Mouse (Mus musculus): ENCODE results near the gene Nudt4. TPM values are rescaled to one million over a fixed set of nuclear protein-coding genes. Genes with fewer than 3 reads are reported as not detected.

Gene Nudt4
- total RNA-seq, 2 experiments from 2014 or later = 73.9 to 74.5 TPM

GRCm38 (mm10) chr10:95535399-95536221 lies 28.3 kb downstream of the Nudt4 start:
- DNase-seq = no peak

GRCm38 (mm10) chr10:95533382-95533781 lies 30.6 kb downstream of the Nudt4 start:
- no peak for DNase-seq

GRCm38 (mm10) chr10:95532916-95533315 lies 31.0 kb downstream of the Nudt4 start:
- no peak for DNase-seq

- DNase-seq = no peak
These were observed 33.3 kb downstream of the Nudt4 start for GRCm38 (mm10) chr10:95530551-95531121.

GRCm38 (mm10) chr10:95526495-95527122 lies 37.3 kb downstream of the Nudt4 start:
- no peak for DNase-seq

GRCm38 (mm10) chr10:95525871-95526270 lies 38.1 kb downstream of the Nudt4 start:
- DNase-seq = no peak

- DNase-seq = no peak
These were observed 38.8 kb downstream of the Nudt4 start for GRCm38 (mm10) chr10:95525037-95525675.

- no peak for DNase-seq
These were observed 46.3 kb downstream of the Nudt4 start for GRCm38 (mm10) chr10:95517656-95518055.

GRCm38 (mm10) chr10:95515293-95515931 lies 48.5 kb downstream of the Nudt4 start:
- no peak for DNase-seq

- peak; percentile 98 to 99 for DNase-seq
These were observed 49.2 kb downstream of the Nudt4 start, which contains the start of gene Ube2n for GRCm38 (mm10) chr10:95514656-95515292. Gene Ube2n (plus strand): TSS chr10:95515145.

GRCm38 (mm10) chr10:95513768-95514556 lies 50.0 kb downstream of the Nudt4 start:
- no peak for DNase-seq

GRCm38 (mm10) chr10:95512635-95513034 lies 51.3 kb downstream of the Nudt4 start:
- DNase-seq = no peak

GRCm38 (mm10) chr10:95509263-95509662 lies 54.7 kb downstream of the Nudt4 start:
- DNase-seq = no peak

GRCm38 (mm10) chr10:95508793-95509192 lies 55.2 kb downstream of the Nudt4 start:
- no peak for DNase-seq

- no peak for DNase-seq
These were observed 55.8 kb downstream of the Nudt4 start for GRCm38 (mm10) chr10:95508126-95508525.

- no peak for DNase-seq
These were observed 59.6 kb downstream of the Nudt4 start for GRCm38 (mm10) chr10:95504341-95504740.

- DNase-seq = no peak
These were observed 60.3 kb downstream of the Nudt4 start for GRCm38 (mm10) chr10:95503443-95504235.

- DNase-seq = peak; percentile 79 to 83
These were observed 62.4 kb downstream of the Nudt4 start, which contains the start of gene Mrpl42 for GRCm38 (mm10) chr10:95501463-95502081. Gene Mrpl42 (minus strand): TSS chr10:95501940.

- no peak for DNase-seq
These were observed 62.9 kb downstream of the Nudt4 start for GRCm38 (mm10) chr10:95501033-95501432.
